Mouse (Mus musculus) embryo, embryonic 10 days (tissue): ENCODE measurements around the gene Aff3.

Experiments
- DNase-seq: peaks from one replicate; pipeline ENCODE4 v3.0.0-alpha.2; 2015; ENCODE audit warnings: low spot score

The Aff3 gene

DNA sequence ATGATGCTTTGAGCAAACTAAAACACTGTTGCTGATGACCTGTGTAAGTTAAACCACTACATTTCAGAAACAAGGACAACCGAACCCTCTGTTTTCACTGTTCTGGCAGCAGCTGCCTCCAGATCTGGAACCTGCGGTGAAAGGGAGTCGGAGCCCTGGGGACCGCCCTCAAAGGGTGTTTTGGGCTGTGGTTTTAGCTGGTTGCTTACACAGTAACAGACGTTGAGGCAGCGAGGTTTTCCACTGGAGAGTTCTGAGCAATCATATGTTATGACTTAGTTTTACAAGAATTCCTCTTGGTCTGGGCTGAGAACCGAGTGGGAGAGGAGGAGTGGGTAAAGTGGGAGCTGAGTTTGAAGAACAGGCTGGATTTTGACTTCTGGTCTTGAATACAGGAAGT is 7.1 kb downstream of the Aff3 start:
- DNase-seq = no peak

DNA sequence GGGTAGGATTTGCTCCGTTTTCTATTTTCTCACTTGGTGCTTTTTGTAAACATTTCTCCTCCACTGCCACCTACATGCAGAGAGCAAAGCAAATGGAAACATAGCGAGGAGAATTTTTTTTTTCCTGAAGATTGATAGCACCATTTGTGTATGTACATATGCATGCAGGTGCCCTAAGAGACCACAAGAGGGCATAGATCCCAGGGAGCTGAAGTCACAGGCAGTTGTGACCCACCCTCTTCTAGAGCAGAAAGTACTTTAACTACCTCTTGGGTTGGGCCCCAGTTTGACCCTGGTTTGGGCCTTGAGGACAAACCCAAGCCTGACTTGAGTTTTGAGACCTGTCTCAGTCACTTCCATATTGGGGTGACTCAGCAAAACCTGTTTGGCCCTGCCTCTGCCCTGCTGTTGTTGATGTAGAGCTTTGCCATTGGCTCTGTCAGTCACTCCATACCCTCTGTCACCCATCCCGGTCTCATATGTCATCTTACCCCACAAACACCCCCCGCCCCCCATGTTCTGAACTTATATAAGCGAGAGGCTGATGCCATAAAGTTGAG is 9.7 kb downstream of the Aff3 start:
- DNase-seq = no peak

- DNase-seq = peak; percentile 67
These were observed 14.7 kb downstream of the Aff3 start for GRCm38 (mm10) chr1:38650031-38650430.

DNA sequence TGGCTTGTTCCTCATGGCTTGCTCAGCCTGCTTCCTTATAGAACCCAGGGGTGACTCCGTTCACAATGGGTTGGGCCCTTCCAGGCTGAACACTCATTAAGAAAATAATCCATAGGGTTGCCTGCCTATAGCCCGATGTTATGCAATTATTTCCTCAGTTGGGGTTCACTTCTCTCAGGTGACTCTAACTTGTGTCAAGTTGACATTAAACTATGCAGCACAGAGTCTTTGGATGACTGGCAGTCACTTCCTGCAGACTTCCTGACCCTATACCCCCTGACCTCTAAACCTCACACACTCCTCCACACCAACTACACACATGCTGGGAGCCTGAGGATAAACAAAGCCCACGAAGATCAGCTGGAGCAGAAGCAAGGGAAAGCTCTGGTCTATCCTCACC is 15.6 kb downstream of the Aff3 start:
- DNase-seq = peak; percentile 28

GRCm38 (mm10) chr1:38642288-38642687 is 22.5 kb downstream of the Aff3 start:
- no peak for DNase-seq

DNA sequence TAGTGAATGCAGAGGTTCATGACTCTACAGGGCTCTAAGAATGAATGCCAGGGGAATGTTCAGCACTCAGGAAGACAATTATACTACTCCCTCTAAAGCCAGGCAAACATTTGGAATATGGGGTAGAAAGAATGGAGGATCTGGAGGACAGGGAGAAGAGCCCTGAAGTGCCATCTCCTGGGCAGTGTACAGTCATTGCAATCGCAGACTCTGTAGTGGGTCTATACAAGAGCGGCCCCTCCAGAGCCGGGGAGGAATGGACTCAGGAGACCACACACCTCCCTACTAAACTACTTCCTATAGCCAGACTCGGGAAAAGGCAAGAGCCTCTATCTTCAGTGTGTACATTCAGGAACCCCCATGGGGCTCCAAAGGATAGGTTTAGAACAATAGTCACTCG is 25.1 kb downstream of the Aff3 start:
- no peak for DNase-seq

DNA sequence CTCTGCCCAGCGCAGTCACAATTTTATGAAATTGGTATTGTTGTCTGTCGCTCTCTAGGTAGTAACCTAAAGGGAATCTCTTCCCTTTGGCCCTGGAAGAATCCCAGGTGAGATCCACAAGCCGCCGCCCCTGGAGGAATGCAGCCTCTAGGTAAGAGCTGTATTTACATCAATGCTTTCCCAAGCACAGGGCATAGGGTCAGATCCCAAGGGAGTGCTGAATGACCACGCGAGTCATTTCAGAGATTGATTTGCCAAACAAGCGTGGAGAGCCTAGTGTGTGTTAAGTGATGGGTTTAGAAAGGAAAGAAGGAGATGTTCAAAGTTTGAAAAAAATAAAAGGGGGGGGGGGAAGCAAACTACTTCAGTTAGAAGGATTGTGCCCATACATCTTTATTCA is 29.2 kb downstream of the Aff3 start:
- DNase-seq = peak; percentile 71

DNA sequence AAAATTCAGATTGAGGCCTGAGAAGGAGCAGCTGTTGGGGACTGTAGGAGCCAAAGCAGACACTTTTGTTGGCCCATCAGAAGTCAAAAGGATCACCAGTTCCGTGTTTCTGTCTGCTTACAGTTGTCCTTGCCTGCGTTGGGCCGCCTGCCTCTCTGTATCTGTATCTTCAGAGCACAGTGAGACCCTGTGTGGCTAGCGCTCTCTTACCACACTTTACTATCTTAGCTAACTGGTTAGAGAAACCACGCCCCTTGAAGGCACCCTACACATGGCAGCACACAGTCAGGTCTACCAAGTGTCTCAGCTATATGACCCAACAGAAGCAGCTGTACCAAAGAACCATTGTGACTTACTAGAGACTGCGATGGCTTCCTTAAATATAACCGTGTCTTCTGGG is 30.7 kb downstream of the Aff3 start:
- DNase-seq = no peak

GRCm38 (mm10) chr1:38632461-38633180 is 32.1 kb downstream of the Aff3 start:
- no peak for DNase-seq

DNA sequence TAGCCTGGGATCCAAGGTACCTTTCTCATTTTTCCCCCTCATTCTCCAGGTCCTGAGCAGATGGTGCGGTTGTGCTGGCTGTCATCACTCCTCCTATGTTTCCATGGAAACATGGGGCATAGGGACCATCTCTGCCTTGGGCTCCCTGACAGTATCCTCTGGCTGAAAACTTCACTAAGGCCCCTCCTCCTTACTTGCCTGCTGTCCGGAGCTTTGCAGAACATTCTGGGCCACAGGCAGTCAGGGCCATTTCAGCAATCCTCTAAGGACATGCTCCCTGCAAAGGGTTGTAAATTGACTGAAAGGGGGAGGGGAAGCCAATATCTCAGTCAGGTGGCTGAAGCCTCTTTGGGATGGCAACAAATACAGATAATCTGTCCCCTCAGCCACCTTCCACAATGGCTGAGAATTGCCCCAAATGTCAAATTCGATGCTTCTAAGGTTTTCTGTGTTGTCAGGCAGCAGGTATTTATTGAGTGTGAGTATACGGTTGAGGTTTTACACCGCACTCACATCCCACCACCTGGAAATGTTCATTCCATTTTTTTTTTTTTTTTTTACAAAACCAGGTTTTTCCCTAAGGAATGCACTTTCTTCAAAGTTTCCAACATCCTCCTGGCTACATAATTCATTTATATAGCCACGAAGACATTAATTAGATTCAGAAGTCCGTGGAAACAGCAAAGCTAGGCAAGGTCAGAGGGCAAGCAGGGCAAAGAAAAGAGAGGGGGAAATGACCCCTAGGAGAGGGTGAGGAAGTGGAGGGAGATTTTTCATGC is 33.1 kb downstream of the Aff3 start:
- DNase-seq = peak; percentile 75

GRCm38 (mm10) chr1:38628901-38629585 is 35.7 kb downstream of the Aff3 start:
- DNase-seq = peak; percentile 48

- DNase-seq = peak; percentile 63
These were observed 36.3 kb downstream of the Aff3 start for GRCm38 (mm10) chr1:38628426-38628825.

DNA sequence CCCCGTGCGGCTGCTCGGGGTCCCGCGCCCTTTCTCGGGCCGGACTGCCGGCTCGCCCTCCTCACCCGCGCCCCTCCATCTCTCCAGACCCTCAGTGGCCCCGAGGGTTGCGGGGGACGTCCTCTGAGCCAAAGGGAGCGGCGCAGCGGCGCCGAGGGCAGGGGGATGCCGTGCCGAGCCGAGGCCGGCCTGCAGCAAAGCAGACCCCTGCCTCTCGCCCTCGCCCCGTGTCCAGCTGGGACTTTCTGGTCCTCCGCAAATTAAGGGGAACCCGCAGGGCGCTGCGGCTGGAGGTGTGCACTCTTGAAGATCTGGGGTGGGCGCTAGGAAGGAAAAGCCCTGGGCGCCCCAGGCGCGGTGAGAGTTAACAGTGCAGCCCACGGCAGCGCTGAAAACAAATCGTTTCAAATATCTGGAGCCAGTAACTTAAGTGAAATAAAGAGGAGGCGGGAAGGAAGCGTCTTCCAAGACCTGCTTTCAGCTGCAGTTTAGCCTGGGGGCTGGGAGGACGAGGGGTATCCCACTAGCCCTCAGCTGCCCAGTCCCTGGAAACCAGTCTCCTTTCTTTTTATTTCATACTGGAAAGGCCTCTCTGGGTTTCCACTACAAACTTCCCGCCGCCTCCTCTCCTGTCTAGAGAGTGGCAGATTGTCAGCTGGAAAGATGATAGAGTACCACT is 36.9 kb downstream of the Aff3 start:
- DNase-seq = peak; percentile 66

- peak; percentile 67 for DNase-seq
These were observed 37.8 kb downstream of the Aff3 start for GRCm38 (mm10) chr1:38626739-38627661.

- DNase-seq = peak; percentile 39
These were observed 38.4 kb downstream of the Aff3 start for GRCm38 (mm10) chr1:38626388-38626738.

- DNase-seq = no peak
These were observed 42.9 kb downstream of the Aff3 start for GRCm38 (mm10) chr1:38621840-38622239.

DNA sequence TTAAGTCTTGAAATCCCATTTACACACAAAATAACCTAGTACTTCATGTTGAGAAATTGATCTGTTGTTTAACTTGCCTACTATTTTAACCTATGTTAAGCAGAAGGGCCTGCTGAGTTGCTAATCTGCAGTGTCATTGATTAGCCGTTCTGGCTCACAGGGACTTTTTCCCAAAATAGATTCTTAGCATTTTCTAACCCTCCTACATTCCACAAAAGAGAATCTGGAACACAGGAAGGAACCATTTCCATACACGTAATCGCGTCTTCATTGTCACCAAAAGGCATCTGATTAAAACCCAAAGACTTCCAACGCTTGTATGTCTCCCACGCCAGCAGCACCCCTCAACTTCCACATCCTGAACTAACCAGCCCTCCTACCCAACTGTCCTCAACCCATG is 44.4 kb downstream of the Aff3 start:
- DNase-seq = no peak

DNA sequence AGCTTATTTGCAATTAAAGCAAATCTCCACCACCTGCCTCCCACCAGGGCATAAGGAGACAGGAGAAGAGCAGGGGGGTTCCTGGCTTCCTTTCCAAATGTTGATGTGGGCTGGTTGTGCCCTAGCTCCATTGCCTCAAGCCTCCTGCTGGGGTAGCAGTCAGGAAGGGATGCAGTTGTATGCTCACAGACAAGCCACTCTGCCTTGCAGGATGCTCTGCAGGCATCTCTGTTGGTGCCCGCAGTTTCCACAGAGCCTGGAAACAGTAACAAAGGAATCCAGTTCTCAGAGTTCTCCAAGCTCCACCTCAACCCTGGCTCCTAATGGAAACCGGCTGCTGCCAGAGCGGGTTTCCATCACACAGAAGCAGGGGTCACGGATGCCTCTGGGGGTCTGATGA is 58.0 kb downstream of the Aff3 start:
- peak; percentile 77 for DNase-seq

- DNase-seq = no peak
These were observed 59.3 kb downstream of the Aff3 start for GRCm38 (mm10) chr1:38605426-38605825.

DNA sequence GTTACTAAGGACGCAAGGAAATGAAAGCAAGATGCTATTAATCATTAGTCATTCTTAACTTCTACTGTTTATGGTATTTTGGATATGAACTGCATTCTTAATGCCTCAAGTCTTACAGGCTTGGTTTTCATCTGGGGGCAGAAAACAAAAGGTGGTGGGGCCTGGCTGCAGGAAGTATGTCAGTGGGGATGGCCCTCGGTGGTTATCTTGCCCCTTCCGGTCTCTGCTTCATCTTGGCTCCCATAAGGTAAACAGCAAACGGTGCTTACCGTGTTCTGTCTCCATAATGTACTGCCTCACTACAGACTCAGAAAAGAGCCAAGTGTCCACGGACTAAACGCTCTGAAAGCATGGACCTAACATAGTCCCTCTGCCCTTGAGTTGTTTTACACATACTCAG is 60.1 kb downstream of the Aff3 start:
- no peak for DNase-seq
